Mouse (Mus musculus) CH12.LX (cell line): ENCODE data around the gene Lman2. TPM values are rescaled to one million over a fixed set of nuclear protein-coding genes. Genes with fewer than 3 reads are reported as not detected.

Source experiments
- DNase-seq: peaks from one replicate; pipeline ENCODE4 v3.0.0-alpha.2; 2013; ENCODE audit errors: extremely low read depth
- H3K27ac ChIP-seq: 2 replicates; pipeline ENCODE4 v1.5.1; 2012; ENCODE audit warnings: low read depth, mild to moderate bottlenecking, control low read depth, moderate library complexity; ENCODE audit not compliant: insufficient read depth
- H3K27me3 ChIP-seq: replicated peaks from 2 replicates; pipeline ENCODE3; 2012; ENCODE audit warnings: inconsistent platforms
- H3K36me3 ChIP-seq, 2 experiments: replicated peaks in 1 of 2; 2 replicates each; pipeline versions ENCODE3 to v1.6.1; 2012; ENCODE audit warnings: inconsistent platforms in 1 of 2, low read length in 1 of 2, mild to moderate bottlenecking in 1 of 2, mixed read lengths in 1 of 2, moderate library complexity in 1 of 2; ENCODE audit not compliant: control insufficient read depth in 1 of 2, insufficient read depth in 1 of 2
- H3K4me1 ChIP-seq, 2 experiments: 2 replicates each; pipeline ENCODE4 v1.6.1; 2012; ENCODE audit warnings: inconsistent platforms in 1 of 2, moderate library complexity in 1 of 2; ENCODE audit not compliant: insufficient read depth in 2 of 2, control insufficient read depth in 1 of 2
- H3K4me2 ChIP-seq: 2 replicates; pipeline ENCODE4 v1.6.1; 2012; ENCODE audit warnings: low read depth, mild to moderate bottlenecking, control low read depth; ENCODE audit not compliant: poor library complexity, insufficient read depth, severe bottlenecking
- H3K4me3 ChIP-seq, 3 experiments: fragments of 150-350 bp in 1 of 3; sonication (generic) in 1 of 3; replicated peaks in 1 of 3; 2 replicates each; pipeline versions ENCODE3 to v1.5.1; 2011 to 2012; ENCODE audit warnings: low read depth in 2 of 3, low read length in 2 of 3, mild to moderate bottlenecking in 2 of 3, moderate library complexity in 2 of 3, control low read depth in 1 of 3, improper control_type of control experiment in 1 of 3, inconsistent platforms in 1 of 3, mixed read lengths in 1 of 3; ENCODE audit not compliant: poor library complexity in 1 of 3
- H3K79me2 ChIP-seq: replicated peaks from 2 replicates; pipeline ENCODE4 v1.6.1; 2012; ENCODE audit warnings: mild to moderate bottlenecking, moderate library complexity; ENCODE audit not compliant: control insufficient read depth, poor library complexity, insufficient read depth, severe bottlenecking; ENCODE audit errors: extremely low read depth
- H3K9ac ChIP-seq: 2 replicates; pipeline ENCODE4 v1.6.1; 2012; ENCODE audit warnings: low read depth, mild to moderate bottlenecking, control low read depth, moderate library complexity; ENCODE audit not compliant: insufficient read depth
- H3K9me3 ChIP-seq: replicated peaks from 2 replicates; pipeline ENCODE3; 2012; ENCODE audit warnings: low read length, inconsistent platforms, mixed read lengths
- BHLHE40 ChIP-seq: IDR thresholded peaks from 2 replicates; pipeline ENCODE4 v1.6.1; 2011; ENCODE audit warnings: mild to moderate bottlenecking, low read depth, low read length, improper control_type of control experiment
- CTCF ChIP-seq, 2 experiments: IDR thresholded peaks in 1 of 2; conservative IDR thresholded peaks in 1 of 2; 2 replicates each; pipeline ENCODE4 v1.5.1; 2011 to 2012; ENCODE audit warnings: low read depth in 2 of 2, low read length in 2 of 2, improper control_type of control experiment in 1 of 2, inconsistent platforms in 1 of 2, mild to moderate bottlenecking in 1 of 2, moderate library complexity in 1 of 2
- E2F4 ChIP-seq: IDR thresholded peaks from 2 replicates; pipeline ENCODE4 v1.6.1; 2011; ENCODE audit warnings: low read depth, low read length, improper control_type of control experiment; ENCODE audit not compliant: insufficient replicate concordance
- ELF1 ChIP-seq: IDR thresholded peaks from 2 replicates; pipeline ENCODE4 v1.6.1; 2014; ENCODE audit warnings: low read depth, mild to moderate bottlenecking, inconsistent platforms, low read length, improper control_type of control experiment
- GABPA ChIP-seq: IDR thresholded peaks from 2 replicates; pipeline ENCODE4 v1.6.1; 2012; ENCODE audit warnings: low read depth, low read length, improper control_type of control experiment, inconsistent platforms; ENCODE audit not compliant: insufficient replicate concordance
- MAFK ChIP-seq: IDR thresholded peaks from 2 replicates; pipeline ENCODE4 v1.6.1; 2011; ENCODE audit warnings: low read length, improper control_type of control experiment; ENCODE audit not compliant: insufficient replicate concordance
- MAZ ChIP-seq: IDR thresholded peaks from 2 replicates; pipeline ENCODE4 v1.6.1; 2012; ENCODE audit warnings: low read depth, mild to moderate bottlenecking, inconsistent platforms, low read length, improper control_type of control experiment, moderate library complexity
- MEF2A ChIP-seq: IDR thresholded peaks from 2 replicates; pipeline ENCODE4 v1.6.1; 2014; ENCODE audit warnings: low read depth, mild to moderate bottlenecking, inconsistent platforms, low read length, improper control_type of control experiment, borderline replicate concordance
- MXI1 ChIP-seq: IDR thresholded peaks from 2 replicates; pipeline ENCODE4 v1.6.1; 2011; ENCODE audit warnings: mild to moderate bottlenecking, low read depth, low read length, improper control_type of control experiment
- MYC ChIP-seq: IDR thresholded peaks from 2 replicates; pipeline ENCODE4 v1.6.1; 2011; ENCODE audit warnings: low read depth, mild to moderate bottlenecking, improper control_type of control experiment, low read length
- NRF1 ChIP-seq: IDR thresholded peaks from 2 replicates; pipeline ENCODE4 v1.6.1; 2014; ENCODE audit warnings: low read depth, mild to moderate bottlenecking, inconsistent platforms, low read length, improper control_type of control experiment, moderate library complexity
- PAX5 ChIP-seq: IDR thresholded peaks from 2 replicates; pipeline ENCODE4 v1.6.1; 2012; ENCODE audit warnings: low read length, inconsistent platforms, mixed read lengths
- POLR2A ChIP-seq: IDR thresholded peaks from 2 replicates; pipeline ENCODE4 v1.6.1; 2011; ENCODE audit warnings: low read depth, mild to moderate bottlenecking, improper control_type of control experiment, low read length
- RAD21 ChIP-seq: IDR thresholded peaks from 2 replicates; pipeline ENCODE4 v1.6.1; 2011; ENCODE audit warnings: low read depth, mild to moderate bottlenecking, low read length, improper control_type of control experiment, moderate library complexity
- SIN3A ChIP-seq: IDR thresholded peaks from 2 replicates; pipeline ENCODE4 v1.6.1; 2012; ENCODE audit warnings: low read length, improper control_type of control experiment, inconsistent platforms
- SMC3 ChIP-seq: IDR thresholded peaks from 2 replicates; pipeline ENCODE4 v1.6.1; 2011; ENCODE audit warnings: low read depth, low read length, improper control_type of control experiment
- TBP ChIP-seq: conservative IDR thresholded peaks from 2 replicates; pipeline ENCODE4 v1.6.1; 2011; ENCODE audit warnings: low read depth, low read length, improper control_type of control experiment
- UBTF ChIP-seq: IDR thresholded peaks from 2 replicates; pipeline ENCODE4 v1.6.1; 2012; ENCODE audit warnings: low read depth, mild to moderate bottlenecking, inconsistent platforms, low read length, improper control_type of control experiment, moderate library complexity
- USF2 ChIP-seq: conservative IDR thresholded peaks from 2 replicates; pipeline ENCODE4 v1.6.1; 2011; ENCODE audit warnings: low read depth, low read length, improper control_type of control experiment
- ZKSCAN1 ChIP-seq: IDR thresholded peaks from 2 replicates; pipeline ENCODE4 v1.6.1; 2012; ENCODE audit warnings: low read depth, inconsistent platforms, low read length, improper control_type of control experiment, borderline replicate concordance
- ZMIZ1 ChIP-seq: IDR thresholded peaks from 2 replicates; pipeline ENCODE4 v1.6.1; 2012; ENCODE audit warnings: low read depth, mild to moderate bottlenecking, inconsistent platforms, low read length, improper control_type of control experiment
- ZNF384 ChIP-seq: IDR thresholded peaks from 2 replicates; pipeline ENCODE4 v1.6.1; 2012; ENCODE audit warnings: low read depth, low read length, improper control_type of control experiment, inconsistent platforms
- dilution Hi-C: fragments of 300-500 bp; cut with MboI; formaldehyde crosslinking; loops from 2 replicates; pipeline ENCODE4 v1.14.3; 2020; ENCODE audit warnings: low sequenced_read_pairs; ENCODE audit not compliant: extremely low pct_unique_long_range_greater_than_20kb, extremely low pct_ligation_motif_present
- in situ Hi-C: fragments of 300-500 bp; cut with MboI; formaldehyde crosslinking; loops from 3 replicates; pipeline ENCODE4 v1.14.3; 2019; ENCODE audit warnings: low sequenced_read_pairs, low pct_ligation_motif_present, low pct_unique_long_range_greater_than_20kb, mixed read lengths
- polyA plus RNA-seq: library from polyadenylated mRNA; unstranded; fragments of >175 nt; gene quantifications from 2 replicates; pipeline ENCODE4 v1.2.1, GENCODE M21; 2012; ENCODE audit warnings: low read depth; ENCODE audit not compliant: insufficient read length
- total RNA-seq, 2 experiments: library from RNA; depleted of rRNA; stranded (reverse); fragments of 300-350 nt in 1 of 2; fragments of >200 nt in 1 of 2; gene quantifications; 2 replicates each; pipeline ENCODE4 v1.2.3; 2012 to 2014

The Lman2 gene
- total and polyA plus RNA-seq, 3 experiments: 94.6 to 174 (median 126) TPM

- Histone ChIP-seq H3K4me1 (peaks cover 8 to 15% of the 10 kb centered on the region in 2 experiments), H3K4me3 (no peak overlapping the region), H3K9ac (peak overlapping the region; percentile 31; the same call in 1 of the 2 replicates), H3K79me2 (no peaks in the 10 kb centered on the region), H3K27ac (no peak overlapping the region), H3K9me3 (no peaks in the 10 kb centered on the region), H3K4me2 (0 out of 2 replicates have a peak overlapping the region, but pooled peaks have one; percentile 17), H3K36me3 (peaks cover 0 to 9% of the 10 kb centered on the region in 2 experiments), H3K27me3 (no peaks in the 10 kb centered on the region)
- DNase-seq: no peak
- TF ChIP-seq E2F4 (no peak), ZNF384 (peak; percentile 27; the same call in 1 of the 2 replicates), RAD21 (no peak; the same call in none of the 2 replicates), UBTF (no peak), BHLHE40 (no peak), SMC3 (peak; percentile 6; the same call in 1 of the 2 replicates), MXI1 (0 out of 2 replicates have a peak, but pooled peaks have one; percentile 23), MYC (peak; percentile 70; the same call in 1 of the 2 replicates), SIN3A (no peak), MEF2A (no peak), MAZ (no peak), CTCF (conservative IDR thresholded peaks at IDR 0.05 in 1 of 2, IDR thresholded peaks at IDR 0.05 in 1 of 2; ENCODE audit: low read depth in 2 of 2, low read length in 2 of 2) (peak in 1 of 2 experiments; percentile 53; a peak in 2 of 4 replicates), NRF1 (no peak)
- in situ Hi-C loops: no loop called here
- dilution Hi-C loops: no loop called here
Observed at GRCm38 (mm10) chr13:55338131-55339054, 24.2 kb downstream of the Lman2 start.

GRCm38 (mm10) chr13:55337341-55337975 is 25.1 kb downstream of the Lman2 start:
- no peaks in the 10 kb centered on the region for H3K27me3 ChIP-seq
- DNase-seq: no peak
- dilution Hi-C loops: no loop called here
- TF ChIP-seq ZKSCAN1 (no peak), ELF1 (no peak), ZNF384 (no peak), MAFK (no peak), TBP (no peak), USF2 (no peak), NRF1 (no peak), PAX5 (no peak), E2F4 (no peak), ZMIZ1 (no peak), GABPA (no peak), CTCF (conservative IDR thresholded peaks at IDR 0.05 in 1 of 2, IDR thresholded peaks at IDR 0.05 in 1 of 2; ENCODE audit: low read depth in 2 of 2, low read length in 2 of 2) (no peak), POLR2A (no peak)
- TF ChIP-seq, all 38 proteins: peak for 0
- in situ Hi-C loops: no loop called here
- no peak overlapping the region for H3K4me3 ChIP-seq
- H3K79me2 ChIP-seq: no peaks in the 10 kb centered on the region
- H3K27ac ChIP-seq: no peak overlapping the region
- no peak overlapping the region for H3K4me2 ChIP-seq
- no peaks in the 10 kb centered on the region for H3K9me3 ChIP-seq
- H3K9ac ChIP-seq: no peak overlapping the region
- H3K36me3 ChIP-seq: peaks cover 0 to 1% of the 10 kb centered on the region in 2 experiments
- H3K4me1 ChIP-seq: peaks cover 7 to 13% of the 10 kb centered on the region in 2 experiments
